In genomic region chr11:69989949-69990348, GRCm38 (mm10) we compare ENCODE assay signal across 8 mouse cellular contexts. TPM values are rescaled to one million over a fixed set of nuclear protein-coding genes. Genes with fewer than 3 reads are reported as not detected.
DNase-seq lines count a peak whose midpoint lies in the region; ATAC-seq and TF ChIP-seq lines count a peak whose summit lies in the region.
"Had no signal": no experiment of that assay in that cellular context is flagged by ENCODE, and none has a peak within 500 bp of the region (broad histone marks: within the 10 kb centered on the region; RNA-seq: fewer than 3 reads in every experiment).

No protein-coding gene starts in this region.

- no peak for TF ChIP-seq POLR2A in small intestine, adult 2 months (IDR thresholded peaks at IDR 0.05; ENCODE audit: low read depth, low read length)

- H3K9me3 ChIP-seq in heart, embryonic 14.5 days (ENCODE audit: control insufficient read depth, low read length): no peaks in the 10 kb centered on the region
- no peaks in the 10 kb centered on the region for H3K9me3 ChIP-seq in megakaryocyte, embryonic 14.5 days
- no peaks in the 10 kb centered on the region for H3K9me3 ChIP-seq in hindbrain, embryonic 16.5 days (ENCODE audit: control insufficient read depth, low read length)

- TF ChIP-seq CTCF in small intestine, adult 2 months (IDR thresholded peaks at IDR 0.05; ENCODE audit: extremely low read depth, insufficient read length, insufficient replicate concordance, low read depth, low read length): no peak

- no peak overlapping the region for H3K4me2 ChIP-seq in heart, embryonic 14.5 days (ENCODE audit: low read length)
- no peak overlapping the region for H3K4me2 ChIP-seq in hindbrain, embryonic 16.5 days (ENCODE audit: low read length)

- no peak for ATAC-seq in heart, embryonic 14.5 days (ENCODE audit: insufficient number of reproducible peaks, insufficient read depth, low FRiP score, low read depth)
- no peak for ATAC-seq in megakaryocyte, adult 5-6 weeks (ENCODE audit: poor library complexity, severe bottlenecking)
- ATAC-seq in hindbrain, embryonic 16.5 days: 0 out of 2 replicates have a peak, but pooled peaks have one; percentile 5

- H3K27me3 ChIP-seq in heart, embryonic 14.5 days (ENCODE audit: control insufficient read depth, insufficient read depth, low read length): no peaks in the 10 kb centered on the region
- H3K27me3 ChIP-seq in megakaryocyte, embryonic 14.5 days (replicated peaks): no peaks in the 10 kb centered on the region
- H3K27me3 ChIP-seq in hindbrain, embryonic 16.5 days (replicated peaks; ENCODE audit: control insufficient read depth, insufficient read depth, low read length): no peaks in the 10 kb centered on the region
- no peaks in the 10 kb centered on the region for H3K27me3 ChIP-seq in small intestine, adult 2 months (ENCODE audit: control insufficient read depth, insufficient read depth, low read length)

- DNase-seq in heart, adult 18-20 months: no peak
- DNase-seq in spleen, postnatal 4 days (ENCODE audit: low spot score in 2 of 2): no peak
- DNase-seq: left cerebral cortex, postnatal 4 days had no signal

- peak overlapping the region; percentile 55; the same call in 1 of the 2 replicates for H3K9ac ChIP-seq in heart, embryonic 14.5 days (ENCODE audit: low read length)
- no peak overlapping the region for H3K9ac ChIP-seq in hindbrain, embryonic 16.5 days (ENCODE audit: low read depth, low read length)

- peaks cover 77% of the 10 kb centered on the region for H3K36me3 ChIP-seq in heart, embryonic 14.5 days (ENCODE audit: control insufficient read depth, insufficient read depth, low read length)
- peaks cover 77% of the 10 kb centered on the region for H3K36me3 ChIP-seq in megakaryocyte, embryonic 14.5 days (replicated peaks; ENCODE audit: low read length)
- peaks cover 45% of the 10 kb centered on the region for H3K36me3 ChIP-seq in hindbrain, embryonic 16.5 days (ENCODE audit: control insufficient read depth, insufficient read depth, low read length)
- peaks cover 53% of the 10 kb centered on the region for H3K36me3 ChIP-seq in small intestine, adult 2 months (ENCODE audit: control insufficient read depth, insufficient read depth, low read length)

- H3K27ac ChIP-seq in heart, embryonic 14.5 days (replicated peaks in 1 of 2; ENCODE audit: control insufficient read depth in 1 of 2, insufficient read depth in 1 of 2, low read depth in 2 of 2, low read length in 2 of 2): peak overlapping the region in 1 of 2 experiments; percentile 95; a peak in 2 of 4 replicates
- no peak overlapping the region for H3K27ac ChIP-seq in hindbrain, embryonic 16.5 days (ENCODE audit: low read depth, low read length)
- H3K27ac ChIP-seq in small intestine, adult 2 months (ENCODE audit: insufficient read depth, low read depth, low read length): 0 out of 2 replicates have a peak overlapping the region, but pooled peaks have one; percentile 15

- peaks cover 4 to 9% of the 10 kb centered on the region in 2 experiments for H3K4me1 ChIP-seq in heart, embryonic 14.5 days (ENCODE audit: control insufficient read depth in 2 of 2, insufficient read depth in 2 of 2, low read length in 2 of 2)
- H3K4me1 ChIP-seq in megakaryocyte, embryonic 14.5 days: peaks cover 43% of the 10 kb centered on the region
- H3K4me1 ChIP-seq in hindbrain, embryonic 16.5 days (ENCODE audit: control insufficient read depth, insufficient read depth, low read depth, low read length): peaks cover 12% of the 10 kb centered on the region
- peaks cover 5% of the 10 kb centered on the region for H3K4me1 ChIP-seq in small intestine, adult 2 months (ENCODE audit: control insufficient read depth, insufficient read depth, insufficient read length, low read length)

- no peak overlapping the region for H3K4me3 ChIP-seq in heart, embryonic 14.5 days (ENCODE audit: control insufficient read depth in 1 of 2, insufficient read depth in 1 of 2, low read depth in 1 of 2, low read length in 2 of 2)
- peak overlapping the region; percentile 7 for H3K4me3 ChIP-seq in megakaryocyte, embryonic 14.5 days (replicated peaks)
- H3K4me3 ChIP-seq in hindbrain, embryonic 16.5 days (ENCODE audit: low read length): no peak overlapping the region
- H3K4me3 ChIP-seq in small intestine, adult 2 months (ENCODE audit: low read depth, low read length): no peak overlapping the region

- 79% methylated on average over 8 of the region's 8 CpGs for WGBS in heart, embryonic 14.5 days
- 90% methylated on average over 8 of the region's 8 CpGs for WGBS in hindbrain, embryonic 16.5 days
- WGBS in small intestine, adult 2 months: 91% methylated on average over 8 of the region's 8 CpGs

RNA-seq across cellular contexts. Expression of gene Gabarap, which starts 1.0 kb away (rescaled TPM):
- polyA plus RNA-seq in heart, embryonic 14.5 days (2014; fragmentation: Nextera tagmentation; extraction: Ambion mirVana): 454 and 540 TPM in 2 replicates
- 100 to 1,000 TPM; 285 to 320 TPM for total RNA-seq in heart, adult 18-20 months (2021)
- polyA plus RNA-seq in megakaryocyte, embryonic 14.5 days (2012; ENCODE audit: insufficient read depth, low replicate concordance): 495 and 977 TPM in 2 replicates
- 843 and 872 TPM in 2 replicates for total RNA-seq in megakaryocyte, adult 5-6 weeks (2015)
- total RNA-seq in megakaryocyte, adult 5-6 weeks (2017): 599 and 651 TPM in 2 replicates
- 576 and 581 TPM in 2 replicates for polyA plus RNA-seq in hindbrain, embryonic 16.5 days (2015; fragmentation: Nextera tagmentation; extraction: Ambion mirVana)
- 211 and 564 TPM in 2 replicates for polyA plus RNA-seq in small intestine, adult 2 months (2012; rRNA removed)

RNA-seq across cellular contexts. Expression of gene Phf23, which starts 5.6 kb away (rescaled TPM):
- polyA plus RNA-seq in heart, embryonic 14.5 days (2014; fragmentation: Nextera tagmentation; extraction: Ambion mirVana): 22.2 and 27.5 TPM in 2 replicates
- total RNA-seq in heart, adult 18-20 months (2021): 10 to 100 TPM; 18.4 to 19.7 TPM
- 24.1 and 85.6 TPM in 2 replicates for polyA plus RNA-seq in megakaryocyte, embryonic 14.5 days (2012; ENCODE audit: insufficient read depth, low replicate concordance)
- 34.0 and 37.0 TPM in 2 replicates for total RNA-seq in megakaryocyte, adult 5-6 weeks (2015)
- 42.5 and 45.8 TPM in 2 replicates for total RNA-seq in megakaryocyte, adult 5-6 weeks (2017)
- polyA plus RNA-seq in hindbrain, embryonic 16.5 days (2015; fragmentation: Nextera tagmentation; extraction: Ambion mirVana): 54.2 and 55.4 TPM in 2 replicates
- polyA plus RNA-seq in small intestine, adult 2 months (2012; rRNA removed): 5.7 and 12.4 TPM in 2 replicates

RNA-seq across cellular contexts. Expression of gene Elp5, which starts 7.6 kb away (rescaled TPM):
- polyA plus RNA-seq in heart, embryonic 14.5 days (2014; fragmentation: Nextera tagmentation; extraction: Ambion mirVana): 107 and 114 TPM in 2 replicates
- 10 to 100 TPM; 46.2 to 53.1 TPM for total RNA-seq in heart, adult 18-20 months (2021)
- polyA plus RNA-seq in megakaryocyte, embryonic 14.5 days (2012; ENCODE audit: insufficient read depth, low replicate concordance): 11.0 TPM in 1 of 2 replicates, not detected in the other
- 44.7 and 63.0 TPM in 2 replicates for total RNA-seq in megakaryocyte, adult 5-6 weeks (2015)
- 35.7 and 40.5 TPM in 2 replicates for total RNA-seq in megakaryocyte, adult 5-6 weeks (2017)
- 168 and 188 TPM in 2 replicates for polyA plus RNA-seq in hindbrain, embryonic 16.5 days (2015; fragmentation: Nextera tagmentation; extraction: Ambion mirVana)
- 24.4 and 37.8 TPM in 2 replicates for polyA plus RNA-seq in small intestine, adult 2 months (2012; rRNA removed)

RNA-seq across cellular contexts. Expression of gene Ctdnep1, which starts 9.0 kb away (rescaled TPM):
- polyA plus RNA-seq in heart, embryonic 14.5 days (2014; fragmentation: Nextera tagmentation; extraction: Ambion mirVana): 22.3 and 26.0 TPM in 2 replicates
- 100 to 1,000 TPM; 130 to 144 TPM for total RNA-seq in heart, adult 18-20 months (2021)
- 289 and 291 TPM in 2 replicates for polyA plus RNA-seq in megakaryocyte, embryonic 14.5 days (2012; ENCODE audit: insufficient read depth, low replicate concordance)
- total RNA-seq in megakaryocyte, adult 5-6 weeks (2015): 120 and 150 TPM in 2 replicates
- total RNA-seq in megakaryocyte, adult 5-6 weeks (2017): 26.6 and 27.0 TPM in 2 replicates
- polyA plus RNA-seq in hindbrain, embryonic 16.5 days (2015; fragmentation: Nextera tagmentation; extraction: Ambion mirVana): 26.9 and 27.4 TPM in 2 replicates
- 59.7 and 116 TPM in 2 replicates for polyA plus RNA-seq in small intestine, adult 2 months (2012; rRNA removed)

RNA-seq across cellular contexts. Expression of gene Dvl2, which starts 10.4 kb away (rescaled TPM):
- 15.0 and 16.6 TPM in 2 replicates for polyA plus RNA-seq in heart, embryonic 14.5 days (2014; fragmentation: Nextera tagmentation; extraction: Ambion mirVana)
- total RNA-seq in heart, adult 18-20 months (2021): 1 to 10 TPM; 3.4 to 4.8 TPM
- 28.6 and 64.4 TPM in 2 replicates for polyA plus RNA-seq in megakaryocyte, embryonic 14.5 days (2012; ENCODE audit: insufficient read depth, low replicate concordance)
- 7.9 and 9.3 TPM in 2 replicates for total RNA-seq in megakaryocyte, adult 5-6 weeks (2015)
- 12.7 and 16.9 TPM in 2 replicates for total RNA-seq in megakaryocyte, adult 5-6 weeks (2017)
- 21.0 and 25.4 TPM in 2 replicates for polyA plus RNA-seq in hindbrain, embryonic 16.5 days (2015; fragmentation: Nextera tagmentation; extraction: Ambion mirVana)
- polyA plus RNA-seq in small intestine, adult 2 months (2012; rRNA removed): 5.2 and 7.4 TPM in 2 replicates
